Mouse (Mus musculus) lung, postnatal 14 days (tissue): ENCODE data around the gene 3110040N11Rik.

Experiments
- DNase-seq: peaks from one replicate; pipeline ENCODE4 v3.0.0; 2021

3110040N11Rik gene

GRCm38 (mm10) chr7:81738720-81739385 is 50.4 kb downstream of the 3110040N11Rik start:
- no peak for DNase-seq

- DNase-seq, result no peak
Measured at GRCm38 (mm10) chr7:81735300-81736048, 53.8 kb downstream of the 3110040N11Rik start.

GRCm38 (mm10) chr7:81732183-81733089 is 56.8 kb downstream of the 3110040N11Rik start:
- no peak for DNase-seq
